Mouse (Mus musculus): Measurements from ENCODE around the gene Esr1. TPM values are rescaled to one million over a fixed set of nuclear protein-coding genes. Genes with fewer than 3 reads are reported as not detected.

The Esr1 gene
- polyA plus RNA-seq, 1 experiment from 2014 or later = 3.3 TPM

GRCm38 (mm10) chr10:5044481-5044880 is 433.1 kb downstream of the Esr1 start:
- H3K4me2 ChIP-seq (ENCODE audit: low read length) = no peak overlapping the region
- H3K27me3 ChIP-seq (ENCODE audit: insufficient read depth, low read length) = no peaks in the 10 kb centered on the region
- H3K36me3 ChIP-seq (ENCODE audit: insufficient read depth, low read length) = 0 out of 2 replicates have a peak, but pooled peaks cover 5% of the 10 kb centered on the region
- no peak for ATAC-seq (replicated peaks; ENCODE audit: low FRiP score, low read depth)
- no peak for TF ChIP-seq CTCF (IDR thresholded peaks at IDR 0.05; ENCODE audit: low read depth)
- 64% methylated on average over 8 of the region's 8 CpGs for WGBS
- no peaks in the 10 kb centered on the region for H3K4me1 ChIP-seq (replicated peaks; ENCODE audit: insufficient read depth, low read length)
- H3K4me3 ChIP-seq (replicated peaks; ENCODE audit: low read depth, low read length) = no peak overlapping the region
- H3K9ac ChIP-seq (ENCODE audit: low read depth, low read length) = no peak overlapping the region
- DNase-seq (ENCODE audit: low spot score) = no peak
- no peaks in the 10 kb centered on the region for H3K9me3 ChIP-seq (replicated peaks; ENCODE audit: low read length)
- H3K27ac ChIP-seq = 0 out of 2 replicates have a peak overlapping the region, but pooled peaks have one; percentile 25

GRCm38 (mm10) chr10:5045213-5045612 is 433.8 kb downstream of the Esr1 start:
- Histone ChIP-seq H3K9ac (ENCODE audit: low read depth, low read length) (no peak overlapping the region), H3K4me3 (replicated peaks; ENCODE audit: low read depth, low read length) (no peak overlapping the region), H3K4me2 (ENCODE audit: low read length) (no peak overlapping the region), H3K27me3 (ENCODE audit: insufficient read depth, low read length) (no peaks in the 10 kb centered on the region), H3K9me3 (replicated peaks; ENCODE audit: low read length) (no peaks in the 10 kb centered on the region), H3K4me1 (replicated peaks; ENCODE audit: insufficient read depth, low read length) (no peaks in the 10 kb centered on the region), H3K36me3 (ENCODE audit: insufficient read depth, low read length) (0 out of 2 replicates have a peak, but pooled peaks cover 3% of the 10 kb centered on the region), H3K27ac (no peak overlapping the region)
- TF ChIP-seq CTCF (IDR thresholded peaks at IDR 0.05; ENCODE audit: low read depth) = no peak
- WGBS = 83% methylated on average over 7 of the region's 7 CpGs
- DNase-seq (ENCODE audit: low spot score) (no peak), ATAC-seq (replicated peaks; ENCODE audit: low FRiP score, low read depth) (no peak)

- Histone ChIP-seq H3K27me3 (ENCODE audit: insufficient read depth, low read length) (no peaks in the 10 kb centered on the region), H3K27ac (no peak overlapping the region), H3K9ac (ENCODE audit: low read depth, low read length) (no peak overlapping the region), H3K36me3 (ENCODE audit: insufficient read depth, low read length) (0 out of 2 replicates have a peak, but pooled peaks cover 3% of the 10 kb centered on the region), H3K4me1 (replicated peaks; ENCODE audit: insufficient read depth, low read length) (no peaks in the 10 kb centered on the region), H3K9me3 (replicated peaks; ENCODE audit: low read length) (no peaks in the 10 kb centered on the region), H3K4me3 (replicated peaks; ENCODE audit: low read depth, low read length) (no peak overlapping the region), H3K4me2 (ENCODE audit: low read length) (no peak overlapping the region)
- DNase-seq (ENCODE audit: low spot score) (no peak), ATAC-seq (replicated peaks; ENCODE audit: low FRiP score, low read depth) (no peak)
- 93% methylated on average over 5 of the region's 5 CpGs for WGBS
- no peak for TF ChIP-seq CTCF (IDR thresholded peaks at IDR 0.05; ENCODE audit: low read depth)
Measured at GRCm38 (mm10) chr10:5045671-5046070, 434.3 kb downstream of the Esr1 start.

Other genes starting within 250 kb of the Esr1 start
- 13.0 and 13.7 TPM in 2 replicates for gene Zbtb2, start 223.5 kb upstream of the Esr1 start, polyA plus RNA-seq (2015; fragmentation: Nextera tagmentation; extraction: Ambion mirVana)
- 45.4 and 47.1 TPM in 2 replicates for gene Rmnd1, start 179.2 kb upstream of the Esr1 start, polyA plus RNA-seq (2015; fragmentation: Nextera tagmentation; extraction: Ambion mirVana)
- 17.1 and 19.2 TPM in 2 replicates for gene Armt1, start 179.1 kb upstream of the Esr1 start, polyA plus RNA-seq (2015; fragmentation: Nextera tagmentation; extraction: Ambion mirVana)
- gene Ccdc170, start 129.1 kb upstream of the Esr1 start, polyA plus RNA-seq (2015; fragmentation: Nextera tagmentation; extraction: Ambion mirVana) = 1.0 and 1.3 TPM in 2 replicates

Measured in kidney, postnatal 0 days (tissue).